Mouse (Mus musculus) hindbrain, embryonic 15.5 days (tissue): ENCODE results near the gene Pde7b. TPM values are rescaled to one million over a fixed set of nuclear protein-coding genes. Genes with fewer than 3 reads are reported as not detected.

Source experiments
- ATAC-seq: fragments of 200-750 bp; cut with Nextera tagmentation; 2 replicates; pipeline ENCODE4 v1.8.0; 2017; ENCODE audit warnings: low read depth, moderate number of reproducible peaks, moderate TSS enrichment; ENCODE audit not compliant: low FRiP score
- H3K27ac ChIP-seq: fragments of 300-500 bp; sonication (generic); replicated peaks from 2 replicates; pipeline ENCODE4 v1.5.1; 2015; ENCODE audit warnings: mild to moderate bottlenecking, inconsistent platforms
- H3K27me3 ChIP-seq: fragments of 300-500 bp; sonication (generic); 2 replicates; pipeline ENCODE4 v1.6.1; 2015; ENCODE audit warnings: control low read depth, inconsistent platforms
- H3K36me3 ChIP-seq: fragments of 300-500 bp; sonication (generic); 2 replicates; pipeline ENCODE4 v1.6.1; 2015; ENCODE audit warnings: control low read depth, inconsistent platforms
- H3K4me1 ChIP-seq: fragments of 300-500 bp; sonication (generic); replicated peaks from 2 replicates; pipeline ENCODE4 v1.6.1; 2015; ENCODE audit warnings: control low read depth, inconsistent platforms
- H3K4me2 ChIP-seq: fragments of 300-500 bp; sonication (generic); 2 replicates; pipeline ENCODE4 v1.6.1; 2015; ENCODE audit warnings: moderate library complexity, mild to moderate bottlenecking, inconsistent platforms
- H3K4me3 ChIP-seq: fragments of 300-500 bp; sonication (generic); 2 replicates; pipeline ENCODE4 v1.5.1; 2015; ENCODE audit warnings: mild to moderate bottlenecking, inconsistent platforms
- H3K9ac ChIP-seq: fragments of 300-500 bp; sonication (generic); 2 replicates; pipeline ENCODE4 v1.6.1; 2015; ENCODE audit warnings: inconsistent platforms
- H3K9me3 ChIP-seq: fragments of 300-500 bp; sonication (generic); 2 replicates; pipeline ENCODE4 v1.6.1; 2016; ENCODE audit warnings: control low read depth, inconsistent platforms
- WGBS: fragments of 180-500 bp; shearing (Covaris S2); methylation state at CpG from one replicate; pipeline ENCODE4 v1.1.7; 2015; 5-methylcytosine and 5-hydroxymethylcytosine counted together
- polyA plus RNA-seq: library from polyadenylated mRNA; unstranded; fragments of >200 nt; fragmentation: Nextera tagmentation; extraction: Ambion mirVana; gene quantifications from 2 replicates; pipeline ENCODE4 v1.2.1, GENCODE M21; 2015

Pde7b gene
- polyA plus RNA-seq, 1 experiment from 2014 or later, result 2.9 TPM

GRCm38 (mm10) chr10:20474831-20475230 lies 250.0 kb downstream of the Pde7b start:
- Histone ChIP-seq H3K27me3 (no peaks in the 10 kb centered on the region), H3K27ac (0 out of 2 replicates have a peak overlapping the region, but pooled peaks have one; percentile 15), H3K9ac (no peak overlapping the region), H3K9me3 (no peaks in the 10 kb centered on the region), H3K4me3 (no peak overlapping the region), H3K4me1 (peaks cover 5% of the 10 kb centered on the region; the same call in 1 of the 2 replicates), H3K36me3 (no peaks in the 10 kb centered on the region), H3K4me2 (no peak overlapping the region)
- 0 out of 2 replicates have a peak, but pooled peaks have one; percentile 38 for ATAC-seq
- WGBS, result 18% methylated on average over 7 of the region's 7 CpGs

GRCm38 (mm10) chr10:20474036-20474435 lies 250.8 kb downstream of the Pde7b start:
- Histone ChIP-seq H3K36me3 (no peaks in the 10 kb centered on the region), H3K9ac (no peak overlapping the region), H3K9me3 (no peaks in the 10 kb centered on the region), H3K27ac (no peak overlapping the region), H3K4me3 (no peak overlapping the region), H3K4me1 (peaks cover 5% of the 10 kb centered on the region; the same call in 1 of the 2 replicates), H3K4me2 (no peak overlapping the region), H3K27me3 (no peaks in the 10 kb centered on the region)
- WGBS, result 80% methylated on average over 9 of the region's 9 CpGs
- no peak for ATAC-seq

- Histone ChIP-seq H3K36me3 (no peaks in the 10 kb centered on the region), H3K9me3 (no peaks in the 10 kb centered on the region), H3K27me3 (no peaks in the 10 kb centered on the region), H3K4me2 (no peak overlapping the region), H3K4me3 (no peak overlapping the region), H3K4me1 (peaks cover 5% of the 10 kb centered on the region; the same call in 1 of the 2 replicates), H3K27ac (no peak overlapping the region), H3K9ac (no peak overlapping the region)
- WGBS, result 94% methylated on average over 5 of the region's 5 CpGs
- no peak for ATAC-seq
Observed at GRCm38 (mm10) chr10:20473505-20473904, 251.4 kb downstream of the Pde7b start.

- H3K27me3 ChIP-seq, result no peaks in the 10 kb centered on the region
- no peaks in the 10 kb centered on the region for H3K9me3 ChIP-seq
- no peak for ATAC-seq
- no peaks in the 10 kb centered on the region for H3K36me3 ChIP-seq
- WGBS, result 88% methylated on average over 8 of the region's 8 CpGs
- H3K4me3 ChIP-seq, result no peak overlapping the region
- no peak overlapping the region for H3K4me2 ChIP-seq
- H3K4me1 ChIP-seq, result peaks cover 5% of the 10 kb centered on the region; the same call in 1 of the 2 replicates
- no peak overlapping the region for H3K27ac ChIP-seq
- no peak overlapping the region for H3K9ac ChIP-seq
Observed at GRCm38 (mm10) chr10:20472007-20472406, 252.9 kb downstream of the Pde7b start.

- Histone ChIP-seq H3K4me2 (no peak overlapping the region), H3K36me3 (no peaks in the 10 kb centered on the region), H3K4me3 (no peak overlapping the region), H3K9ac (no peak overlapping the region), H3K27me3 (no peaks in the 10 kb centered on the region), H3K4me1 (no peaks in the 10 kb centered on the region), H3K9me3 (no peaks in the 10 kb centered on the region), H3K27ac (no peak overlapping the region)
- WGBS, result 77% methylated on average over 3 of the region's 3 CpGs
- no peak for ATAC-seq
Observed at GRCm38 (mm10) chr10:20464631-20465030, 260.2 kb downstream of the Pde7b start.

GRCm38 (mm10) chr10:20463941-20464340 lies 260.9 kb downstream of the Pde7b start:
- H3K4me2 ChIP-seq, result no peak overlapping the region
- no peak overlapping the region for H3K4me3 ChIP-seq
- no peak for ATAC-seq
- no peaks in the 10 kb centered on the region for H3K4me1 ChIP-seq
- no peaks in the 10 kb centered on the region for H3K9me3 ChIP-seq
- no peak overlapping the region for H3K27ac ChIP-seq
- no peak overlapping the region for H3K9ac ChIP-seq
- no peaks in the 10 kb centered on the region for H3K27me3 ChIP-seq
- H3K36me3 ChIP-seq, result no peaks in the 10 kb centered on the region
- WGBS, result 89% methylated on average over 1 of the region's 1 CpGs

GRCm38 (mm10) chr10:20462596-20462995 lies 262.3 kb downstream of the Pde7b start:
- Histone ChIP-seq H3K4me3 (no peak overlapping the region), H3K27me3 (no peaks in the 10 kb centered on the region), H3K9me3 (no peaks in the 10 kb centered on the region), H3K9ac (no peak overlapping the region), H3K4me2 (no peak overlapping the region), H3K36me3 (no peaks in the 10 kb centered on the region), H3K27ac (no peak overlapping the region), H3K4me1 (no peaks in the 10 kb centered on the region)
- WGBS, result 85% methylated on average over 4 of the region's 4 CpGs
- no peak for ATAC-seq

GRCm38 (mm10) chr10:20459657-20460350 lies 265.1 kb downstream of the Pde7b start:
- Histone ChIP-seq H3K27ac (no peak overlapping the region), H3K4me2 (no peak overlapping the region)
- 96% methylated on average over 7 of the region's 7 CpGs for WGBS

GRCm38 (mm10) chr10:20459160-20459559 lies 265.7 kb downstream of the Pde7b start:
- H3K4me3 ChIP-seq, result no peak overlapping the region
- no peak overlapping the region for H3K9ac ChIP-seq
- no peaks in the 10 kb centered on the region for H3K27me3 ChIP-seq
- H3K4me1 ChIP-seq, result no peaks in the 10 kb centered on the region
- H3K27ac ChIP-seq, result no peak overlapping the region
- H3K36me3 ChIP-seq, result no peaks in the 10 kb centered on the region
- H3K4me2 ChIP-seq, result no peak overlapping the region
- ATAC-seq, result no peak
- 86% methylated on average over 3 of the region's 3 CpGs for WGBS
- H3K9me3 ChIP-seq, result no peaks in the 10 kb centered on the region

More at GRCm38 (mm10) chr10:20459657-20460350, 265.1 kb downstream of the Pde7b start:
- H3K9me3 ChIP-seq, result no peaks in the 10 kb centered on the region
- no peak for ATAC-seq
- no peaks in the 10 kb centered on the region for H3K27me3 ChIP-seq
- no peaks in the 10 kb centered on the region for H3K36me3 ChIP-seq
- H3K9ac ChIP-seq, result no peak overlapping the region
- no peak overlapping the region for H3K4me3 ChIP-seq
- no peaks in the 10 kb centered on the region for H3K4me1 ChIP-seq

GRCm38 (mm10) chr10:20454387-20455065 lies 270.4 kb downstream of the Pde7b start:
- H3K27me3 ChIP-seq, result no peaks in the 10 kb centered on the region
- no peak overlapping the region for H3K4me3 ChIP-seq
- H3K4me1 ChIP-seq, result no peaks in the 10 kb centered on the region
- H3K9ac ChIP-seq, result no peak overlapping the region
- ATAC-seq, result no peak
- H3K36me3 ChIP-seq, result no peaks in the 10 kb centered on the region
- WGBS, result 76% methylated on average over 6 of the region's 6 CpGs
- H3K27ac ChIP-seq, result no peak overlapping the region
- no peaks in the 10 kb centered on the region for H3K9me3 ChIP-seq
- no peak overlapping the region for H3K4me2 ChIP-seq

- ATAC-seq, result no peak
- H3K36me3 ChIP-seq, result no peaks in the 10 kb centered on the region
- no peaks in the 10 kb centered on the region for H3K9me3 ChIP-seq
- no peaks in the 10 kb centered on the region for H3K27me3 ChIP-seq
- 95% methylated on average over 9 of the region's 9 CpGs for WGBS
- H3K4me1 ChIP-seq, result no peaks in the 10 kb centered on the region
- no peak overlapping the region for H3K27ac ChIP-seq
- H3K9ac ChIP-seq, result no peak overlapping the region
- no peak overlapping the region for H3K4me3 ChIP-seq
- no peak overlapping the region for H3K4me2 ChIP-seq
Observed at GRCm38 (mm10) chr10:20437428-20437827, 287.4 kb downstream of the Pde7b start.

GRCm38 (mm10) chr10:20437021-20437420 lies 287.9 kb downstream of the Pde7b start:
- H3K27ac ChIP-seq, result no peak overlapping the region
- H3K4me2 ChIP-seq, result no peak overlapping the region
- H3K4me1 ChIP-seq, result no peaks in the 10 kb centered on the region
- WGBS, result 68% methylated on average over 2 of the region's 2 CpGs
- ATAC-seq, result no peak
- H3K9ac ChIP-seq, result no peak overlapping the region
- no peaks in the 10 kb centered on the region for H3K36me3 ChIP-seq
- no peaks in the 10 kb centered on the region for H3K27me3 ChIP-seq
- H3K9me3 ChIP-seq, result no peaks in the 10 kb centered on the region
- no peak overlapping the region for H3K4me3 ChIP-seq
